Mouse (Mus musculus) embryonic facial prominence, embryonic 11.5 days (tissue): ENCODE measurements around the gene 4930412O13Rik. TPM values are rescaled to one million over a fixed set of nuclear protein-coding genes. Genes with fewer than 3 reads are reported as not detected.

Experiments
- ATAC-seq: fragments of 200-750 bp; cut with Nextera tagmentation; replicated peaks from 2 replicates; pipeline ENCODE4 v1.8.0; 2017; ENCODE audit warnings: low read depth; ENCODE audit not compliant: insufficient number of reproducible peaks, low FRiP score, low TSS enrichment
- DNase-seq: peaks from one replicate; pipeline ENCODE4 v3.0.0-alpha.2; 2015; ENCODE audit warnings: low spot score
- H3K27ac ChIP-seq: fragments of 300-500 bp; sonication (generic); replicated peaks from 2 replicates; pipeline ENCODE4 v1.5.1; 2014; ENCODE audit warnings: mild to moderate bottlenecking, low read depth, low read length, control low read depth
- H3K27me3 ChIP-seq: fragments of 300-500 bp; sonication (generic); 2 replicates; pipeline ENCODE4 v1.6.1; 2014; ENCODE audit warnings: mild to moderate bottlenecking, low read length, moderate library complexity, mixed read lengths; ENCODE audit not compliant: control insufficient read depth, insufficient read depth
- H3K36me3 ChIP-seq: fragments of 300-500 bp; sonication (generic); replicated peaks from 2 replicates; pipeline ENCODE4 v1.6.1; 2014; ENCODE audit warnings: low read depth, mild to moderate bottlenecking, low read length, moderate library complexity, mixed read lengths; ENCODE audit not compliant: control insufficient read depth, insufficient read depth
- H3K4me1 ChIP-seq: fragments of 300-500 bp; sonication (generic); 2 replicates; pipeline ENCODE4 v1.6.1; 2014; ENCODE audit warnings: low read length, mixed read lengths; ENCODE audit not compliant: control insufficient read depth, insufficient read depth
- H3K4me2 ChIP-seq: fragments of 300-500 bp; sonication (generic); 2 replicates; pipeline ENCODE4 v1.6.1; 2014; ENCODE audit warnings: low read depth, mild to moderate bottlenecking, control low read depth, low read length, moderate library complexity
- H3K4me3 ChIP-seq: fragments of 300-500 bp; sonication (generic); 2 replicates; pipeline ENCODE4 v1.5.1; 2014; ENCODE audit warnings: low read depth, low read length, control low read depth
- H3K9ac ChIP-seq: fragments of 300-500 bp; sonication (generic); replicated peaks from 2 replicates; pipeline ENCODE4 v1.6.1; 2014; ENCODE audit warnings: mild to moderate bottlenecking, control low read depth, low read length
- H3K9me3 ChIP-seq: fragments of 300-500 bp; sonication (generic); replicated peaks from 2 replicates; pipeline ENCODE4 v1.6.1; 2016; ENCODE audit warnings: mild to moderate bottlenecking, low read length, inconsistent platforms, mixed read lengths; ENCODE audit not compliant: control insufficient read depth
- WGBS: fragments of 180-500 bp; shearing (Covaris S2); extraction: QIAGEN DNeasy Blood & Tissue Kit; methylation state at CpG from one replicate; pipeline ENCODE4 v1.1.7; 2014; 5-methylcytosine and 5-hydroxymethylcytosine counted together
- polyA plus RNA-seq: library from polyadenylated mRNA; unstranded; fragments of >200 nt; fragmentation: Nextera tagmentation; extraction: Ambion mirVana; gene quantifications from 2 replicates; pipeline ENCODE4 v1.2.1, GENCODE M21; 2014

4930412O13Rik gene
- polyA plus RNA-seq, 1 experiment from 2014 or later = 1.0 TPM

GRCm38 (mm10) chr2:9882371-9882925, 1.4 kb downstream of the 4930412O13Rik start:
- Histone ChIP-seq H3K27me3 (peaks cover 27% of the 10 kb centered on the region), H3K4me1 (peaks cover 8% of the 10 kb centered on the region), H3K9ac (peak overlapping the region; percentile 46), H3K27ac (no peak overlapping the region; the same call in 1 of the 2 replicates), H3K4me2 (peak overlapping the region; percentile 39), H3K36me3 (no peaks in the 10 kb centered on the region), H3K9me3 (no peaks in the 10 kb centered on the region), H3K4me3 (peak overlapping the region; percentile 34)
- ATAC-seq (no peak), DNase-seq (peak; percentile 72)
- under 1% methylated on average over 39 of the region's 39 CpGs for WGBS

- DNase-seq = peak; percentile 61
- no peaks in the 10 kb centered on the region for H3K36me3 ChIP-seq
- H3K4me3 ChIP-seq = peak overlapping the region; percentile 34
- no peak overlapping the region; the same call in 1 of the 2 replicates for H3K27ac ChIP-seq
- WGBS = under 1% methylated on average over 43 of the region's 43 CpGs
- peak overlapping the region; percentile 46 for H3K9ac ChIP-seq
- H3K4me1 ChIP-seq = peaks cover 8% of the 10 kb centered on the region
- H3K9me3 ChIP-seq = no peaks in the 10 kb centered on the region
- H3K27me3 ChIP-seq = peaks cover 32% of the 10 kb centered on the region
- no peak for ATAC-seq
- H3K4me2 ChIP-seq = peak overlapping the region; percentile 39
These were observed 2.1 kb downstream of the 4930412O13Rik start for GRCm38 (mm10) chr2:9882926-9883802.

GRCm38 (mm10) chr2:9883803-9884532, 2.9 kb downstream of the 4930412O13Rik start:
- Histone ChIP-seq H3K9me3 (no peaks in the 10 kb centered on the region), H3K4me3 (peak overlapping the region; percentile 34), H3K27me3 (peaks cover 34% of the 10 kb centered on the region), H3K36me3 (no peaks in the 10 kb centered on the region), H3K4me2 (peak overlapping the region; percentile 39), H3K9ac (peak overlapping the region; percentile 46; the same call in 1 of the 2 replicates), H3K27ac (no peak overlapping the region), H3K4me1 (peaks cover 8% of the 10 kb centered on the region)
- ATAC-seq (no peak), DNase-seq (peak; percentile 36)
- WGBS = 2% methylated on average over 24 of the region's 27 CpGs

- H3K27me3 ChIP-seq = peaks cover 41% of the 10 kb centered on the region
- WGBS = 4% methylated on average over 15 of the region's 15 CpGs
- peaks cover 8% of the 10 kb centered on the region for H3K4me1 ChIP-seq
- no peak overlapping the region for H3K9ac ChIP-seq
- no peaks in the 10 kb centered on the region for H3K9me3 ChIP-seq
- DNase-seq (peak; percentile 13), ATAC-seq (no peak)
- H3K4me3 ChIP-seq = peak overlapping the region; percentile 34; the same call in 1 of the 2 replicates
- H3K4me2 ChIP-seq = peak overlapping the region; percentile 24
- H3K27ac ChIP-seq = no peak overlapping the region
- H3K36me3 ChIP-seq = no peaks in the 10 kb centered on the region
These were observed 3.6 kb downstream of the 4930412O13Rik start for GRCm38 (mm10) chr2:9884533-9885216.

- Histone ChIP-seq H3K36me3 (no peaks in the 10 kb centered on the region), H3K27me3 (peaks cover 47% of the 10 kb centered on the region), H3K9me3 (no peaks in the 10 kb centered on the region), H3K9ac (no peak overlapping the region), H3K27ac (no peak overlapping the region), H3K4me1 (peaks cover 8% of the 10 kb centered on the region), H3K4me3 (no peak overlapping the region), H3K4me2 (no peak overlapping the region)
- DNase-seq = no peak
- WGBS = 4% methylated on average over 14 of the region's 14 CpGs
- no peak for ATAC-seq
These were observed 4.2 kb downstream of the 4930412O13Rik start for GRCm38 (mm10) chr2:9885217-9885770.

- H3K27me3 ChIP-seq = peaks cover 54% of the 10 kb centered on the region
- H3K27ac ChIP-seq = no peak overlapping the region
- H3K4me3 ChIP-seq = no peak overlapping the region
- DNase-seq = no peak
- H3K9me3 ChIP-seq = no peaks in the 10 kb centered on the region
- 10% methylated on average over 3 of the region's 3 CpGs for WGBS
- H3K9ac ChIP-seq = no peak overlapping the region
- peaks cover 8% of the 10 kb centered on the region for H3K4me1 ChIP-seq
- ATAC-seq = no peak
- H3K36me3 ChIP-seq = no peaks in the 10 kb centered on the region
- no peak overlapping the region for H3K4me2 ChIP-seq
These were observed 5.0 kb downstream of the 4930412O13Rik start for GRCm38 (mm10) chr2:9886031-9886430.

GRCm38 (mm10) chr2:9886921-9887610, 6.0 kb downstream of the 4930412O13Rik start:
- Histone ChIP-seq H3K9me3 (no peaks in the 10 kb centered on the region), H3K27me3 (peaks cover 59% of the 10 kb centered on the region), H3K9ac (no peak overlapping the region), H3K4me1 (peaks cover 4% of the 10 kb centered on the region), H3K4me3 (no peak overlapping the region), H3K27ac (no peak overlapping the region), H3K4me2 (no peak overlapping the region), H3K36me3 (no peaks in the 10 kb centered on the region)
- no peak for ATAC-seq
- 4% methylated on average over 7 of the region's 7 CpGs for WGBS
- no peak for DNase-seq
